In genomic region chrX:166279861-166280260, GRCm38 (mm10) we compare ENCODE assay signal across 20 mouse cellular contexts. TPM values are rescaled to one million over a fixed set of nuclear protein-coding genes. Genes with fewer than 3 reads are reported as not detected.
DNase-seq lines count a peak whose midpoint lies in the region; ATAC-seq and TF ChIP-seq lines count a peak whose summit lies in the region.
"Had no signal": no experiment of that assay in that cellular context is flagged by ENCODE, and none has a peak within 500 bp of the region (broad histone marks: within the 10 kb centered on the region; RNA-seq: fewer than 3 reads in every experiment).

No protein-coding gene starts in this region.

- ATAC-seq in lung, embryonic 16.5 days (ENCODE audit: low read depth): peak; percentile 89

- H3K79me2 ChIP-seq in heart, adult 2 months (replicated peaks; ENCODE audit: control insufficient read depth, insufficient read depth, low read length): no peaks in the 10 kb centered on the region

- H3K4me1 ChIP-seq in heart, adult 2 months (ENCODE audit: control insufficient read depth, insufficient read depth, low read length): no peaks in the 10 kb centered on the region; the same call in 1 of the 2 replicates
- H3K4me1 ChIP-seq in lung, embryonic 16.5 days (replicated peaks; ENCODE audit: control insufficient read depth, insufficient read depth, low read length): peaks cover 6% of the 10 kb centered on the region; the same call in 1 of the 2 replicates
- H3K4me1 ChIP-seq: embryonic facial prominence, embryonic 12.5 days; hindbrain, embryonic 12.5 days; limb, embryonic 10.5 days had no signal

- peak; percentile 39 to 47 for DNase-seq in heart, adult 9 months (ENCODE audit: low spot score in 2 of 2)
- DNase-seq in heart, adult 2 months: no peak
- DNase-seq in kidney, postnatal 14 days: peak; percentile 26
- DNase-seq in kidney, postnatal 4 days: no peak
- peak; percentile 63 for DNase-seq in lung, postnatal 36 days
- no peak for DNase-seq in layer of hippocampus, postnatal 25 days (ENCODE audit: extremely low spot score in 1 of 2, low spot score in 1 of 2)
- DNase-seq: adrenal gland, postnatal 10 days; B cell, adult 2 months; cerebellum, adult 18-20 months; cerebellum, postnatal 14 days; kidney, adult 11 months; liver; thymus, adult 18-20 months had no signal

- intact Hi-C loops in heart, adult 2 months (cut with DNase I): loop anchor here (5.0 kb wide), 1 partner anchor 43 kb away; the partner anchor contains the start of gene Gpm6b

- H3K27ac ChIP-seq in heart, adult 2 months: no peak overlapping the region
- H3K27ac ChIP-seq in lung, embryonic 16.5 days (ENCODE audit: low read length): peak overlapping the region; percentile 64
- H3K27ac ChIP-seq: embryonic facial prominence, embryonic 12.5 days; hindbrain, embryonic 12.5 days; limb, embryonic 10.5 days had no signal

- no peaks in the 10 kb centered on the region for H3K27me3 ChIP-seq in heart, adult 2 months (ENCODE audit: control insufficient read depth, insufficient read depth, low read length)
- H3K27me3 ChIP-seq in lung, embryonic 16.5 days (ENCODE audit: control insufficient read depth, insufficient read depth, low read depth, low read length): no peaks in the 10 kb centered on the region
- H3K27me3 ChIP-seq: CH12.LX had no signal

- no peak overlapping the region for H3K9ac ChIP-seq in heart, adult 2 months (ENCODE audit: low read depth, low read length)
- H3K9ac ChIP-seq in lung, embryonic 16.5 days (ENCODE audit: low read length): no peak overlapping the region
- H3K9ac ChIP-seq: embryonic facial prominence, embryonic 12.5 days; hindbrain, embryonic 12.5 days had no signal

- H3K4me2 ChIP-seq in lung, embryonic 16.5 days (ENCODE audit: low read depth, low read length): no peak overlapping the region
- H3K4me2 ChIP-seq: embryonic facial prominence, embryonic 12.5 days; hindbrain, embryonic 12.5 days; midbrain, embryonic 11.5 days had no signal

- 59% methylated on average over 1 of the region's 1 CpGs for WGBS in heart, adult 2 months
- WGBS in lung, embryonic 16.5 days: 53% methylated on average over 1 of the region's 1 CpGs

- H3K9me3 ChIP-seq in lung, embryonic 16.5 days (ENCODE audit: control insufficient read depth, low read length): no peaks in the 10 kb centered on the region
- H3K9me3 ChIP-seq: embryonic facial prominence, embryonic 12.5 days; G1E; hindbrain, embryonic 12.5 days; limb, embryonic 10.5 days had no signal

- no peak for TF ChIP-seq POLR2A in heart, adult 2 months (IDR thresholded peaks at IDR 0.05; ENCODE audit: insufficient read depth, low read depth, low read length)

- H3K36me3 ChIP-seq in heart, adult 2 months (ENCODE audit: control insufficient read depth, insufficient read depth, low read length): no peaks in the 10 kb centered on the region
- no peaks in the 10 kb centered on the region for H3K36me3 ChIP-seq in lung, embryonic 16.5 days (ENCODE audit: control insufficient read depth, insufficient read depth, low read length)
- H3K36me3 ChIP-seq: embryonic facial prominence, embryonic 12.5 days; G1E; hindbrain, embryonic 12.5 days; limb, embryonic 10.5 days had no signal

- H3K4me3 ChIP-seq in heart, adult 2 months: no peak overlapping the region
- H3K4me3 ChIP-seq in lung, embryonic 16.5 days (ENCODE audit: low read length): no peak overlapping the region
- H3K4me3 ChIP-seq: embryonic facial prominence, embryonic 12.5 days; hindbrain, embryonic 12.5 days; limb, embryonic 10.5 days had no signal

- no peak for TF ChIP-seq EP300 in heart, adult 2 months (IDR thresholded peaks at IDR 0.05; ENCODE audit: insufficient read depth, low read depth, low read length)

- TF ChIP-seq CTCF in heart, adult 2 months (IDR thresholded peaks at IDR 0.05): no peak

RNA-seq across cellular contexts. Expression of gene Gpm6b, which starts 41.1 kb away (rescaled TPM):
- total RNA-seq in heart, adult 2 months (2021): 10 to 100 TPM; 10.8 to 12.5 TPM
- 6.4 and 14.1 TPM in 2 replicates for polyA plus RNA-seq in heart, adult 2 months (2012; rRNA removed)
- polyA plus RNA-seq in lung, embryonic 16.5 days (2015; fragmentation: Nextera tagmentation; extraction: Ambion mirVana): 46.6 and 47.4 TPM in 2 replicates
- total RNA-seq in layer of hippocampus, postnatal 25 days (2021): 100 to 1,000 TPM; 716 to 752 TPM
- polyA plus RNA-seq: G1E had no signal

Comparison
In these comparisons a context has a peak if more than half of its experiments do, and no peak if none do; other contexts are left out.
1. DNase-seq: peak in heart, adult 9 months (2 of 2), kidney, postnatal 14 days (single experiment) and lung, postnatal 36 days (single experiment); none in heart, adult 2 months (0 of 2), kidney, postnatal 4 days (0 of 2) and layer of hippocampus, postnatal 25 days (0 of 2).
2. RNA of gene Gpm6b, which starts 41.1 kb away (total RNA-seq): 716 to 752 TPM in layer of hippocampus, postnatal 25 days; 10.8 to 12.5 TPM in heart, adult 2 months; every median in the first group is over 10 times any median in the second.